Mouse (Mus musculus) heart, adult 18-20 months (tissue): ENCODE results near the gene Sars2. TPM values are rescaled to one million over a fixed set of nuclear protein-coding genes. Genes with fewer than 3 reads are reported as not detected.
A peak's percentile ranks its signal among the peaks of the same experiment; 100 is the strongest.
"Not testable (repeated sequence)": the region's sequence is repeated elsewhere in the genome, so short reads cannot be mapped to it uniquely, and the experiment has no call there.

Source experiments
- DNase-seq, 2 experiments: peaks; one replicate each; pipeline ENCODE4 v3.0.0; 2021 to 2022; ENCODE audit warnings: mixed read lengths in 1 of 2
- long read RNA-seq, 2 experiments: library from polyadenylated mRNA; stranded (forward); transcript quantifications; one replicate each; pipeline ENCODE4 v2.0.0; 2021
- total RNA-seq, 2 experiments: library from RNA; stranded (reverse); gene quantifications; 2 replicates each; pipeline ENCODE4 v1.2.3; 2021

Gene Sars2
- 10 to 100 TPM; 14.7 to 15.5 TPM for total RNA-seq
- long read RNA-seq, experiment 1, transcript Sars2-201 (16 exons, 1,868 nt) = major isoform, 9 of 9 reads
- long read RNA-seq, experiment 1, partial matches to known transcripts = 0 of 9 reads
- long read RNA-seq, experiment 1, other reads (novel, unspliced or antisense) = 0 of 9 reads
- long read RNA-seq, experiment 2, partial matches to known transcripts = 3 of 7 reads
- long read RNA-seq, experiment 2, other reads (novel, unspliced or antisense) = 0 of 7 reads

GRCm38 (mm10) chr7:28741709-28742438 lies at the start of gene Sars2, which contains the start of gene Mrps12:
Sars2 (plus strand) TSS chr7:28741992.
Mrps12 (minus strand) TSS chr7:28741820.
- peak; percentile 97 to 98 for DNase-seq

- no peak for DNase-seq
Measured at GRCm38 (mm10) chr7:28692545-28693320, 49.1 kb upstream of the Sars2 start, which contains the start of gene Fbxo27. Fbxo27 (plus strand) TSS chr7:28692849.

- peak; percentile 31 to 56 for DNase-seq
Measured at GRCm38 (mm10) chr7:28693321-28693966, 48.3 kb upstream of the Sars2 start.

GRCm38 (mm10) chr7:28694423-28694822 lies 47.4 kb upstream of the Sars2 start:
- no peak for DNase-seq

- DNase-seq = no peak
Measured at GRCm38 (mm10) chr7:28694966-28695511, 46.8 kb upstream of the Sars2 start.

GRCm38 (mm10) chr7:28697277-28697676 lies 44.5 kb upstream of the Sars2 start:
- no peak for DNase-seq

GRCm38 (mm10) chr7:28700269-28700668 lies 41.5 kb upstream of the Sars2 start:
- DNase-seq = no peak

GRCm38 (mm10) chr7:28701306-28701705 lies 40.5 kb upstream of the Sars2 start:
- not testable (repeated sequence) for DNase-seq

- DNase-seq = no peak
Measured at GRCm38 (mm10) chr7:28702601-28703143, 39.1 kb upstream of the Sars2 start.

GRCm38 (mm10) chr7:28709454-28709853 lies 32.3 kb upstream of the Sars2 start:
- DNase-seq = no peak

- DNase-seq = no peak
Measured at GRCm38 (mm10) chr7:28710962-28711361, 30.8 kb upstream of the Sars2 start.

- DNase-seq = no peak
Measured at GRCm38 (mm10) chr7:28714667-28715066, 27.1 kb upstream of the Sars2 start.

GRCm38 (mm10) chr7:28715598-28715997 lies 26.2 kb upstream of the Sars2 start:
- no peak for DNase-seq

- peak; percentile 52 to 62 for DNase-seq
Measured at GRCm38 (mm10) chr7:28716590-28717281, 25.1 kb upstream of the Sars2 start, which contains the start of gene Fbxo17. Fbxo17 (plus strand) TSS chr7:28716804.

- no peak for DNase-seq
Measured at GRCm38 (mm10) chr7:28717726-28718125, 24.1 kb upstream of the Sars2 start.

GRCm38 (mm10) chr7:28719159-28719558 lies 22.6 kb upstream of the Sars2 start:
- DNase-seq = no peak

GRCm38 (mm10) chr7:28719650-28720049 lies 22.1 kb upstream of the Sars2 start:
- DNase-seq = no peak

GRCm38 (mm10) chr7:28720753-28721537 lies 20.8 kb upstream of the Sars2 start:
- DNase-seq = no peak

- no peak for DNase-seq
Measured at GRCm38 (mm10) chr7:28722079-28722478, 19.7 kb upstream of the Sars2 start.

- DNase-seq = no peak
Measured at GRCm38 (mm10) chr7:28724613-28725012, 17.2 kb upstream of the Sars2 start.
